Mouse (Mus musculus) urinary bladder, adult 18-20 months (tissue): ENCODE measurements around the gene Aip.
"Not testable (repeated sequence)": the region's sequence is repeated elsewhere in the genome, so short reads cannot be mapped to it uniquely, and the experiment has no call there.

Experiments
- DNase-seq, 2 experiments: peaks; one replicate each; pipeline ENCODE4 v3.0.0; 2022; ENCODE audit warnings: low spot score in 2 of 2, mixed read lengths in 2 of 2

Gene Aip

GRCm38 (mm10) chr19:4135963-4136345 lies 10.3 kb upstream of the Aip start:
- DNase-seq = not testable (repeated sequence)

GRCm38 (mm10) chr19:4135229-4135962 lies 9.7 kb upstream of the Aip start:
- not testable (repeated sequence) for DNase-seq

DNA sequence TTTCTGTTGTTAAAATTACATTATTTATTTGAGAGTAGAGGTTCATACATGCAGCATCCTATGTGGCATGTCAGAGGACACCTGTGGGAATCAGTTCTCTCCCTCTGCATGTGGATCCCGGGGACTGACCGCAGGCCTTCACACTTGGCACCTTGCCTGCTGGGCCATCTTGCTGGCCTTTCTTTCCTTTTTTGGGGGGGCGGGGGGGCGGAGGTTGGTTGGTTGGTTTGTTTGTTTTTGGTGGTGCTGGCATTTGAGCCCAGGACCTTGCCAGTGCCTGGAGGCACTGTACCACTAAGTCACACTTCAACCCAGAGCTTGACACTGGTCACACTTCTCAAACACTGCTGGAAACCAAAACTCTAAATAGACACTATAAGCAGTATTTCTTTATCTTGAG lies 8.7 kb upstream of the Aip start:
- no peak for DNase-seq

DNA sequence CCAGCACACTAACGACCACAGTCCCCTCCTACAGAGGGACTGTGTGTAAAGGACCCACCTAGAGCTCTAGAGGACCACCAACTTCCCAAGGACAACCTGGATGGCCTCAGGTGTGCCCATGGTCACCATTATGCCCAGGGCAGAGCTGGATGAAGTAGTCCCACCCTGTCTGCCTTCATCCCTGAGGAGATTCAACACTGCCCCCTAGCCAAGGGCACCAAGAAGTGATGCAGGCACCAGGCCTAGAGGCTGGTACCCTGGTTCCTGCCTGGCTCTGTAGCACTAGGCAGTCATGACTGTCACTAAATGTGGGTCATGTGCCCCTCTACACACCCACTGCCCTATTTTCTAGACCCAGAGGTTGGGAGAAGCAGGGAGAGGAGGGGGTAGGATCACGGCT lies 6.1 kb upstream of the Aip start:
- DNase-seq = no peak

DNA sequence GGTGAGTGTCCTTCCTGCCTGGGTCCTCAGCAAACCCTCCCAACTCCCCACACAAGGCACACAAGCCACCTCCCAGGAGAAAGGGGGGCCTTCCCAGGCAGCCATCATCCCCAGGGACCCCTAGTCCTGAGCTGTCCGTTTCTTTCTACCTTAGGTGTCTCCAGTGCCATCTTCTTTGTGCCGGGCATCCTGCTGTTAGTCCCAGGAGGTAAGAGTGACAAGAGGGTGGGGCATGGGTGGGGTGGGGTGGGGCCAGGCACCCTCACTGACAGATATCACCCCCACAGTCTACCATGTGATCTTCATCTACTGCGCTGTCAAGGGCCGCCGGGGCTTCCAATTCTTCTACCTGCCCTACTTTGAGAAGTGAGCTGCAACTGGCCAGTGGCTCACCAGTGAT lies 5.4 kb upstream of the Aip start:
- no peak for DNase-seq

- no peak for DNase-seq
These were observed 4.4 kb upstream of the Aip start for GRCm38 (mm10) chr19:4130106-4130505.

- no peak for DNase-seq
These were observed 3.8 kb upstream of the Aip start for GRCm38 (mm10) chr19:4129462-4129861.

DNA sequence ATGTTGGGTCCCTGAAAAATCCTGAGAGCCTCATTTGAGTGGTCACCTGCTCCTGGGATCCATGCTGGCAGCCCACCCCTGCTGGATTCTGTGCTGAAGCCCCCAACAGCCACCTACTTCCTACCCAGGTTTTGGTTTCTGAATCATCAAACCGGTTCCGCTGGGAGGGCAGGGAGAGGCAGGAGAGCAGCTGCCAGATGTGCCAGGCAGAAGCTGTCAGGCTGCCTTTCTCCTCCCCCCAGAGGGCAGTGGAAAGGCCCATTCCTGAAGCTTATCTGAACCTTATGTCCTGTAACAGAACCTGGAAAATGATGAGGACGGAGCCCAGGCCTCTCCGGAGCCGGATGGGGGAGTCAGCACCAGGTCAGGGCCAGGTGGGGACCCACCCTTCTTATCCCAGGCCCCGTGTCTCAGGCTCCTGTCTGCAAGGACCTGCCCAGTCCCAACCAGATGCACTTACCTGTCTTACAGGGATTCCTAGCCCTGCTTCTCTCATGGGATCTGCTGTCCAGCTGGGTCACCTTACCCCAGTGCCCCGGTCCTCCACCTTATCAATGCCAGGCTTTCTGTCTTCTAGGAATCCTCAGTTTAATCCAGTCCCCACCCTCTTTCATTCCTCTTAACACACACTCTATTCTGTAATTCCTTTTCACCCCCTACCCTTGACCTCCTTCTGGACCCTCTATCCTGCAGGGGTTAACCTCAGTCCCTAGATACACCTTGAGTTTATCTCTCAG lies 1.3 kb upstream of the Aip start:
- DNase-seq = peak; percentile 45 to 67

GRCm38 (mm10) chr19:4125268-4125667 lies 390 bp downstream of the Aip start:
- DNase-seq = not testable (repeated sequence)

- no peak for DNase-seq
These were observed 1.2 kb downstream of the Aip start for GRCm38 (mm10) chr19:4124432-4124831.

GRCm38 (mm10) chr19:4122411-4123370 lies 3.0 kb downstream of the Aip start:
- DNase-seq = no peak

GRCm38 (mm10) chr19:4121896-4122295 lies 3.8 kb downstream of the Aip start:
- DNase-seq = not testable (repeated sequence)

- peak; percentile 96 to 98 for DNase-seq
These were observed 4.4 kb downstream of the Aip start for GRCm38 (mm10) chr19:4121097-4121805.

DNA sequence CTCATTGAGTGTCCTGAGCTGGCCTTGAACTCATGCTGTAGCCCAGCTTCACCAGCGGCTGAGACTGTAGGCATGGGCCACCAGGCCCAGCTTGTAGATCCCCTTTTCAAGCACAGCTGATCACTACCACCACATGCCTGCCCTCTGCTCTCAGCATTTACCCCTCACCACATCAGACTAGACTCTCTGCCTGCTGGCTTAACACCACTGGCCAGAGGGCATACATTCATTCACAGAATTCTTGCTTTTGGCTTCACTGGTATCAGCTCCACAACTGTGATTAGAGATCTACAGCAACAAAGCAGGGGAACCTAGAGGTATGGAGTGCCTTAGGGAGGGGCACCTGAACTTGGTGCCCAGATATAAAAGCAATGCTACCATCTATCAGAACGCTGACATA lies 5.2 kb downstream of the Aip start:
- DNase-seq = no peak

- no peak for DNase-seq
These were observed 5.8 kb downstream of the Aip start for GRCm38 (mm10) chr19:4119716-4120487.

DNA sequence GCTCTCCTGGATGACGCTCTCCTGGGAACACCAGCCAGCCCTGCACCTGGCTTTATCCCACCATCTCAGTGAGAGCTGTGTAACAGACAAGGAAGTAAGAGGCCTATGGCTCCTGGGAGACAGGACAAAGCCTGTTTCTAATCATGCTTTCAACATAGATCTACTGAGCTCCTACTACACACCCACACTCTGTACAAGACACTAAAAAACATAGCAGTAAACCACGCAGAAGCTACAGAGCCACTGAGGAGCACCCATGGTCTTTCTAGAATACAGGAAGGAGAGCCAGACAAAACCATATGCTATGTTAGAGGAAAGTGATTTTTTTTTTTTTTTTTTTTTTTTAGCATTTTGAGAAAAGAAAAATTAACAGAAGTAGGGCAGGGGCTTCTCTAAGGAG lies 7.3 kb downstream of the Aip start:
- no peak for DNase-seq

DNA sequence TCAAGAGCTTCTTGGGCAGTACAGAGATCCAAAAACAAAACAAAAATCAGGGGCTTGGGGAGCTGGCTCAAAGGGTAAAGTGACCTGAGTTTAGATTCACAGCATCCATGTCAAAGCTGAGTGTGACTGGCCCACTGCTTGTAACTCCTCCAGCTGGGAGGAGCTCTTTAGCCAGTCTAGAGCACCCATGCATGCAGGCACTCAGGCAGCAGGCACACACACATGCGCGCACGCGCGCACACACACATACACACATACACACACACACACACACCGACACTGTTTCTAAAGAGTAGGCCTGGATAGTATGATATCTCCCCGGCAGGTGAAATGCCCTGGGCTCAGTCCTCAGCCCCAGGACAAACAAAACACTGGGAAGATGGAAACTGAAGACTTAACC lies 8.7 kb downstream of the Aip start:
- no peak for DNase-seq

DNA sequence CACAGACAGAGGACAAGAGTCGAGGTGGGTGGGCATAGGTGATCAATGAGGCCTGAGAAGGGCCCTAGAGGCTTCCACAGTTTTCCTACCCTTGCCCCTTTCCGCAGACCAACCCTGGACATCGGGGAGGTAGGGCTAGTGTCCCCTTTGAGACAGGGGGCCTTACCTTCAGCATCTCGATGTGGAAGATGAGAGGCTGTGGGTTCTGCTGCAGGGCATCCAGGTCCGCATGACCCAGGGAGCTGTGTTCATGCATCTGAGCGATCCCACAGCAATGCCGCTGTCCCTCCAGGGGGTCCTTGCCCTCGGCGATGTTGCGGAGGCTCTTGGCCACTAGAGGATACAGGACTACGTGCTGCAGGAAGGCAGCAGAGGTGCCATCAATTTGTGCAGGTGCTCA lies 9.8 kb downstream of the Aip start:
- no peak for DNase-seq

DNA sequence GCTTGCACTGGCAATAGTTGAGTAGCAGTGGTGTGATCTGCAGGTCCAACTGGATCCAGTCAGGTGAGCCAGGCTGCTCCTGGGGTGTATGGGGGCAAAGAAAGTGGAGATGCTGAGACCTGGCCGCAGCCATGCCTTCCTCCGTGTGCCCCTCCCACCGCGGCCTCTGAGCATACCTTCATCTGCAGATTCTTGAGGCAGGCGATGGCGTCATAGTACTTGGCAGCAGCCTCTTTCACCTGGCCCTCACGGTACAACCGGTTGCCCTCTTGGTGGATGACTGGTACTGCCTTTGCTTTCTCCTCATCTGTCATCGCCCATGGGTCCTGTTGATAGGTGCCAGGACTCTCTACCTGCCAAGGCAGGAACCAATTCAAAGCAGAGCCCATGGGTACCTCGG lies 10.5 kb downstream of the Aip start:
- DNase-seq = no peak

DNA sequence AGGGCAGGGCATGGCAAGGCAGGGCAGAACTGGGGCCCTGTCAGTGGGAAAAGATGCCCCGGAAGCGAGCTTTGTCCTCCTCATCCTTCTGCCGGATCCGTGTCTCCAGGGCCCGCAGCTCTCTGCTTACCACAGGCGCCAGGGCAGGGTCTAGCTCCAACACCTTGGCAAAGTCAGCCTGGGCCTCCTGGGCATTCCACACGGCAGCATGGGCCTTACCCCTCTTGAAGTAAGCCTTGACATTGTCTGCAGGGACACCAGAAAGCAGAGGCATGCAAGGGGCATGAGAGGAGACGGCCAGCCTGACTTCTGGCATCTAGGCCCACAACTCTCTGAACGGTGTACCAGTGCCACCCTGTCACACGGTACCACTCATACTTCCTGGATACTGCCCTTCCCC lies 11.1 kb downstream of the Aip start:
- DNase-seq = no peak

GRCm38 (mm10) chr19:4113806-4114230 lies 11.8 kb downstream of the Aip start:
- DNase-seq = no peak
